Mouse (Mus musculus) duodenum, adult 2 months (tissue): Measurements from ENCODE around the gene Zfp941. TPM values are rescaled to one million over a fixed set of nuclear protein-coding genes. Genes with fewer than 3 reads are reported as not detected.

Experiments
- polyA plus RNA-seq: library from polyadenylated mRNA; depleted of rRNA; stranded (reverse); fragments of >200 nt; gene quantifications from 2 replicates; pipeline ENCODE4 v1.2.3, GENCODE M21; 2012; ENCODE audit warnings: low replicate concordance; rRNA removed

The Zfp941 gene
- polyA plus RNA-seq: 0.02 TPM in 1 of 2 replicates, not detected in the other

GRCm38 (mm10) chr7:140821653-140822329 lies at the start of gene Zfp941:
Gene Zfp941, minus strand, starts transcription at chr7:140822178.

GRCm38 (mm10) chr7:140857550-140858505 lies 35.9 kb upstream of the Zfp941 start, which contains the start of gene Bet1l:
Gene Bet1l, minus strand, starts transcription at chr7:140857577.

DNA sequence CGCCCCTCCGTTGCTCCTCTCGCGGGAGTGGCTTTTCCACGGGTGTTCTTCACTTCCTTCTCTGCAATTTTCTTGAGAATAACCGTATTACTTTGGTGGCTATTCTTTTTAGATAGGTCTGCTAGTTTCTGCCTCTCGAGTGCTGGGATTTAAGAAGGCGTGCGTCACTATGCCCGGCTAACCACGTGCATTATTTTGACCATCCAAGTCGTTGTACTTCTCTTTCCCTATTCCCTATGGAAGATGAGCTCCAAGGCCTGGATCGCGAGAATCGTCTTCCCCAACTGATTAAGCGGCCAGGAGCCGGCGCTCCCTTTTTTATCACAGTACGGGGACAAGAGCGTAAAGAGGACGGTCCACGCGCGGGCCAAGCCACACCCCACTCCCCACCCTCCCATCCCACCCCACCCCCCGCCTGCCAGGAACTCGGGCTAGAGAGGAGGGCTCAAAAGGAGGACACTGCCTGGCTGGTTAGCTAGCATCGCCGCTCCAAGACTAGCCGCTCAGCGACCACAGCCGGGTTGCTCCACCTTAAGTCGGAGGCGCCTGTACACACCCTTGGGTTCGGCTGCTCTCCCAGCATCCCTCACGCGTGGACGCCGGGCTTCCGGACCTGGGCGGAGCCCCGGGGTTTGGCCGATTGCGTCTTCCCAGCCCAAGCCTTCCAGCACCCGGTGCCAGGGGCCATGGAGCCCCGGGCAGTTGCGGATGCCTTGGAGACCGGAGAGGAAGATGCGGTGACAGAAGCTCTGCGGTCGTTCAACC lies 35.0 kb upstream of the Zfp941 start, which contains the start of gene Ric8a:
TSS of gene Ric8a (plus strand) at position 173 of the 765 bp plus-strand sequence.

GRCm38 (mm10) chr7:140855860-140856784 lies 34.1 kb upstream of the Zfp941 start, which contains the start of gene Gm45785:
Gene Gm45785, minus strand, starts transcription at chr7:140856331.

DNA sequence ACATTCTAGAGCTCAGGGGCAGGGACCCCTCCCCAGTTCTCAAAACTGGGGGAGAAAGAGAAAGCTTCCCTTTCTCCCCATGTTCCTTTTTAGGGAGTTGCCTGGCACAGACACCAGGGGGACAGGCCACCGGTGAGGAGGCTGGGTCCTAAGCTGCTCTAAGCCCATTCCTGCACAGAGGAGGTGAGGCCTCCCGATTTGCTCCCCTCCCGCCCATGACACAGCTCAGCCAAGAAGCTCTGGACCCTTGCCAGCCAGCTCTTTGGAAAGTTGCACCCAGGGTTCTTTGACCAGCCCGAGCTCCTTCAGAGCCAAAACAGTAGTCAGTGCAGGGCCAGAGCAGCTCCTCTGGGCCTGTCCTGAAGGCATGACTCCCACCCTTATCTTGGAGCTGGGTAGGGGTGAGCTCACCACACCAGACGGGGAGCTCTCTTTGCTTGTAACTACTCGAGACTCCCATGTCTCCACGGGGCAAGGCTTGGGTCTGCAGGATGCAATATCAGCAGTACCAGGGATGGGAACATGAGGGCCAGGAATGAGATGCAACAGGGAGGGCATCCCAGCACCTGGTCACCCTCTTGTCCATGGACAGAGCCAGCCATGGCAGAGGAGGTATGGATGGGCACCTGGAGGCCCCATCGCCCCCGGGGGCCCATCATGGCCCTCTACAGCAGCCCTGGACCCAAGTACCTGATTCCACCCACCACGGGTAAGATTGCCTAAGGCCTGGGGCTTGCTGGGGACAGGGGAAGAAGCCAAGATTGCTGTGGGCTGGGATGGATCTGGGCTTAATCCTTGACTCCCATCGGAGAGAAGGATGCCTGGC lies 26.0 kb upstream of the Zfp941 start, which contains the start of gene Odf3:
TSS of gene Odf3 (plus strand) at position 51 of the 826 bp plus-strand sequence.

DNA sequence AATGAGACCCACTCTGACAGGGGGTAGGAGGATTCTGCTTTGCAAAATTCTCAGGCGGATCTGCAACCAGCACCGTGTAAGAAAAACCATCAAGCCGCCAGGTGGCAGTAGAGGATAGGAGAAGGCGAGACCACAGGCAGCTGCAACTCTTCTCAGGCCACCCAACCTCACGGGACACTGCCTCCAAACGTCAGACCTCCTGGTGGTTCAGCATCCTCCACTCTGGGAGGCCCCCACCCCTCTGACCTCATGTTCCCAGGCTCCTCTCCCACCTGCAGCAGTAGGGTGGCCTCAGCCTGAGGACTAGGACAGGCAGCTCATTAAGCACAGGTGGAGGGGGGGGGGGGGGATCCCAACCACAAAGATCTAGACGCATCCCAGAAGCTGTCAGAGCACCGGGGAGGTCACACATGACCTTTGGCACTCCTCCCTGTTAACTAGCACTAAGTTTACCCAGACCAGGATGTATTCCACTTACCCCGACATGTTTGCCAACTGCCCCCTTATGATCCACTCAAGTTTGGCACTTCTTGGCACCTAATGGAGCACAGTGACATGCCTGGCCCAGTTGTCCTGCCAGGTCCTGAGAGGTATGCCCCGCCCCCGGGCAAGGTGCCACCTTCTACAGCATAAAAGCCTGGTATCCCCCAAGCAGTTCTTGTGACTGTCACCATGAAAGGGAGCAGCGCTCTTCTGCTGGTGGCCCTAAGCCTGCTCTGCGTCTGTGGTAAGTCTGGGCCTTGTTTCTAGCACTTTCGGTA lies 23.1 kb upstream of the Zfp941 start, which contains the start of gene Scgb1c1:
TSS of gene Scgb1c1 (plus strand) at position 643 of the 761 bp plus-strand sequence.

GRCm38 (mm10) chr7:140834968-140835757 lies 13.2 kb upstream of the Zfp941 start, which contains the start of gene Urah:
Gene Urah, plus strand, starts transcription at chr7:140835018.

GRCm38 (mm10) chr7:140787406-140788052 lies 34.4 kb downstream of the Zfp941 start, which contains the start of gene Syce1:
Gene Syce1, minus strand, starts transcription at chr7:140787852.

DNA sequence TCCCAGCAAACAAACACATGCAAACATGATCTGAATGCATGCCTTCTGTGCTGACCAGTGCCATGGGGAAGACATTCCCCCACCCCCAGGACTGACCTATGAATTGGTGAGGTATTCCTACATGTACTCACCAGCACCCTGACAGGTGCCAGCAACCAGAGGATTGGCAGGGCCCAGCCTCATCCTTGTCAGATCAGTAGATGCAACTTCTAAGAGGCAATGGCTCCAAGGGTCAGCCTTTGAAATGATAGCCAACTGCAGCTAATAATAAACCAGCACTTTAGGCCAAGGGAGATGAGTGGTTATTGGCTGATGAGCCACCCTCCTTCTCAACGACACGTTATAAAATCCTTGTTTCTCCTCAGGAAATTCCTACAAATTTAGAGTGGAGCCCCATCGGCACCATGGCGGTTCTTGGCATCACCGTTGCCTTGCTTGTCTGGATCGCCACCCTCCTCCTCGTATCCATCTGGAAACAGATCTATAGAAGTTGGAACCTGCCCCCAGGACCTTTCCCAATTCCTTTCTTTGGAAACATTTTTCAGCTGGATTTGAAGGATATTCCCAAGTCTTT lies 58.4 kb downstream of the Zfp941 start, which contains the start of gene Cyp2e1:
TSS of gene Cyp2e1 (plus strand) at position 293 of the 574 bp plus-strand sequence.

Other genes with a start within 250 kb of the Zfp941 start
- gene Olfr46, start 220.9 kb downstream of the Zfp941 start, polyA plus RNA-seq: not detected in 2 replicates
- gene Olfr61, start 193.2 kb downstream of the Zfp941 start, polyA plus RNA-seq: not detected in 2 replicates
- gene Olfr53, start 175.7 kb downstream of the Zfp941 start, polyA plus RNA-seq: not detected in 2 replicates
- gene Olfr539, start 162.2 kb downstream of the Zfp941 start, polyA plus RNA-seq: not detected in 2 replicates
- not detected in 2 replicates for gene Olfr45, start 140.2 kb downstream of the Zfp941 start, polyA plus RNA-seq
- not detected in 2 replicates for gene Olfr541, start 124.9 kb downstream of the Zfp941 start, polyA plus RNA-seq
- 0.25 and 0.65 TPM in 2 replicates for gene Cyp2e1, start 58.4 kb downstream of the Zfp941 start, polyA plus RNA-seq
- gene Syce1, start 34.3 kb downstream of the Zfp941 start, polyA plus RNA-seq: not detected in 2 replicates
- 70.0 and 92.2 TPM in 2 replicates for gene Urah, start 12.8 kb upstream of the Zfp941 start, polyA plus RNA-seq
- gene Scgb1c1, start 23.4 kb upstream of the Zfp941 start, polyA plus RNA-seq: not detected in 2 replicates
- gene Odf3, start 25.6 kb upstream of the Zfp941 start, polyA plus RNA-seq: not detected in 2 replicates
- gene Gm45785, start 34.2 kb upstream of the Zfp941 start, polyA plus RNA-seq: not detected in 2 replicates
- 66.8 and 79.2 TPM in 2 replicates for gene Ric8a, start 34.8 kb upstream of the Zfp941 start, polyA plus RNA-seq
- 11.4 and 14.3 TPM in 2 replicates for gene Bet1l, start 35.4 kb upstream of the Zfp941 start, polyA plus RNA-seq
- 44.5 and 51.9 TPM in 2 replicates for gene Psmd13, start 59.8 kb upstream of the Zfp941 start, polyA plus RNA-seq
- 23.5 and 27.7 TPM in 2 replicates for gene Sirt3, start 60.1 kb upstream of the Zfp941 start, polyA plus RNA-seq
- 3.8 and 7.2 TPM in 2 replicates for gene Cox8b, start 78.3 kb upstream of the Zfp941 start, polyA plus RNA-seq
- gene Nlrp6, start 98.7 kb upstream of the Zfp941 start, polyA plus RNA-seq: 71.9 and 89.3 TPM in 2 replicates
- 17.9 and 19.5 TPM in 2 replicates for gene Pgghg, start 119.2 kb upstream of the Zfp941 start, polyA plus RNA-seq
- gene Ifitm5, start 128.1 kb upstream of the Zfp941 start, polyA plus RNA-seq: 1.1 and 1.3 TPM in 2 replicates
- not detected in 2 replicates for gene Gm45717, start 133.8 kb upstream of the Zfp941 start, polyA plus RNA-seq
- gene Ifitm2, start 133.8 kb upstream of the Zfp941 start, polyA plus RNA-seq: 322 and 327 TPM in 2 replicates
- 69.2 and 79.8 TPM in 2 replicates for gene Ifitm1, start 145.0 kb upstream of the Zfp941 start, polyA plus RNA-seq
- gene Ifitm3, start 188.6 kb upstream of the Zfp941 start, polyA plus RNA-seq: 90.0 and 119 TPM in 2 replicates
- 0.75 and 2.8 TPM in 2 replicates for gene Ifitm6, start 195.7 kb upstream of the Zfp941 start, polyA plus RNA-seq
- not detected in 2 replicates for gene Gm17387, start 207.0 kb upstream of the Zfp941 start, polyA plus RNA-seq
- 12.4 and 24.8 TPM in 2 replicates for gene B4galnt4, start 238.9 kb upstream of the Zfp941 start, polyA plus RNA-seq